Mouse (Mus musculus): ENCODE data around the gene Slc31a1. TPM values are rescaled to one million over a fixed set of nuclear protein-coding genes. Genes with fewer than 3 reads are reported as not detected.
A peak's percentile ranks its signal among the peaks of the same experiment; 100 is the strongest.

The Slc31a1 gene
- total and polyA plus RNA-seq, 3 experiments = 20.6 to 46.5 (median 37.5) TPM

DNA sequence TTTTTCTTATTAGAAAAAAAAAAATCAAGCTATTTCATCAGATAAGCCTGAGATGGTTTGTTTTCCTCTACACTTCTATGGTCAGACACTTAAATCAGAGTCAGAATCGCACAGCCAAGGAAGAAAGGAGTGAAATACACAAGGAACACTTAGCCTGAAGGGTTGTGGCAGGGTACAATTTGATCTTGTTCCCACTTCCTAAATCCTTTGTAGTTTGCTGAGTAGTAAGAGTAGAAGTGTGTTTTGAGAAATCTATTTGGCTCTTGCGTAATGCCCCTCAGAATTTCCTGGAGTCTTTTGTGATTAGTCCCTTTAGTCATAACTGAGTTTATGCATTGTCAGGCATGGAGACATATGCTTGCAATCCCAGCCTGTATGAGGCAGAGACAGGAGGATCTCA, 11.2 kb upstream of the Slc31a1 start:
- Histone ChIP-seq H3K79me2 (ENCODE audit: control insufficient read depth, insufficient read depth, low read length, poor library complexity) (no peaks in the 10 kb centered on the region; the same call in 1 of the 2 replicates), H3K36me3 (ENCODE audit: control insufficient read depth in 1 of 2, insufficient read depth in 2 of 2, low read length in 2 of 2) (peaks cover 0 to 12% of the 10 kb centered on the region in 2 experiments; a peak in 3 of 4 replicates), H3K9ac (ENCODE audit: control insufficient read depth, low read depth, low read length, poor library complexity, severe bottlenecking) (no peak overlapping the region), H3K4me3 (ENCODE audit: control insufficient read depth in 1 of 2, insufficient read depth in 1 of 2, low read depth in 2 of 2, low read length in 2 of 2) (no peak overlapping the region), H3K4me1 (ENCODE audit: control insufficient read depth in 1 of 2, insufficient read depth in 2 of 2, low read length in 2 of 2) (no peaks in the 10 kb centered on the region), H3K27me3 (ENCODE audit: control insufficient read depth in 1 of 2, insufficient read depth in 2 of 2, low read length in 2 of 2) (no peaks in the 10 kb centered on the region), H3K27ac (ENCODE audit: control insufficient read depth, low read depth, low read length) (no peak overlapping the region), H3K9me3 (replicated peaks; ENCODE audit: insufficient read depth, low read length) (no peaks in the 10 kb centered on the region)
- DNase-seq (ENCODE audit: low read depth, low spot score) = no peak
- TF ChIP-seq RCOR1 (IDR thresholded peaks at IDR 0.05; ENCODE audit: low read depth, low read length) = no peak
- TF ChIP-seq POLR2AphosphoS2 (IDR thresholded peaks at IDR 0.05; ENCODE audit: low read length) = no peak
- TF ChIP-seq SIN3A (IDR thresholded peaks at IDR 0.05; ENCODE audit: low read length) = no peak
- no peak for TF ChIP-seq GATA1 (IDR thresholded peaks at IDR 0.05; ENCODE audit: low read depth, low read length)
- no peak for TF ChIP-seq ETS1 (IDR thresholded peaks at IDR 0.05; ENCODE audit: low read depth, low read length)
- TF ChIP-seq TCF12 (IDR thresholded peaks at IDR 0.05; ENCODE audit: low read depth, low read length) = no peak
- no peak for TF ChIP-seq MAFK (IDR thresholded peaks at IDR 0.05; ENCODE audit: borderline replicate concordance, low read depth, low read length)
- no peak for TF ChIP-seq GABPA (IDR thresholded peaks at IDR 0.05; ENCODE audit: low read depth, low read length)
- TF ChIP-seq TBP (IDR thresholded peaks at IDR 0.05; ENCODE audit: low read depth, low read length) = no peak
- no peak for TF ChIP-seq USF2 (IDR thresholded peaks at IDR 0.05; ENCODE audit: borderline replicate concordance in 1 of 2, insufficient read depth in 1 of 2, low read depth in 1 of 2, low read length in 2 of 2)
- no peak for TF ChIP-seq ZNF384 (IDR thresholded peaks at IDR 0.05; ENCODE audit: low read depth, low read length)
- TF ChIP-seq USF1 (IDR thresholded peaks at IDR 0.05; ENCODE audit: low read depth, low read length) = no peak
- no peak for TF ChIP-seq POLR2AphosphoS5 (IDR thresholded peaks at IDR 0.05; ENCODE audit: borderline replicate concordance, low read depth, low read length)
- no peak for TF ChIP-seq EP300 (IDR thresholded peaks at IDR 0.05; ENCODE audit: low read depth in 1 of 2, low read length in 2 of 2)
- no peak for TF ChIP-seq SMC3 (IDR thresholded peaks at IDR 0.05; ENCODE audit: low read depth, low read length)
- TF ChIP-seq ZMIZ1 (IDR thresholded peaks at IDR 0.05; ENCODE audit: low read depth, low read length) = no peak
- TF ChIP-seq NRF1 (IDR thresholded peaks at IDR 0.05; ENCODE audit: insufficient read depth, low read depth, low read length, poor library complexity, severe bottlenecking) = no peak
- no peak for TF ChIP-seq MXI1 (IDR thresholded peaks at IDR 0.05; ENCODE audit: low read depth, low read length)
- TF ChIP-seq ZKSCAN1 (IDR thresholded peaks at IDR 0.05; ENCODE audit: low read depth, low read length) = no peak
- no peak for TF ChIP-seq MAX (IDR thresholded peaks at IDR 0.05; ENCODE audit: low read length)

DNA sequence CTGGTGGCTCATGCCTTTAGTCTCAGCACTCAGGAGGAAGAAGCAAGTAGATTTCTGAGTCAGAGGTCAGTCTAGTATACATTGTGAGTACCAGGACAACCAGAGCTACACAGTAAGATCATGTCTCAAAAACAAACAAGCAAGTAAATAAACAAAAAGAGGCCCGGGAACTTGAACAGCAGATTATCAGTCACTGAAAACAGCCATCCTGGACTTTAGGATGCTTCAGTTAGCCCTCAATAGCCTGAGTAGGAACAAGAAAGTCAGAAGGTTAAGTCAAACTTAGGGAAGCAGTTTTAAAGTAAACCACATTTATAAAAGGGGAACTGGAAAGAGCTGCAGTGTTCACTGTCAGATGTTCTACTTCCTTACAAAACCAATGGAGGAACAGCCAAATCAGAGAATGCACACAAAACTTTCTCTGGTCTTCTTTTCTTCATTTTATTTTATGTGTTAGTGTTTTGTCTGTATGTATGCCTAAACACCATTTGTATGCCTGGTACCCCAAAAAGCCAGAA, 2.8 kb upstream of the Slc31a1 start:
- DNase-seq (ENCODE audit: low read depth, low spot score) = peak; percentile 77
- peaks cover 0 to 29% of the 10 kb centered on the region in 2 experiments; a peak in 2 of 4 replicates for H3K36me3 ChIP-seq (ENCODE audit: control insufficient read depth in 1 of 2, insufficient read depth in 2 of 2, low read length in 2 of 2)
- peak overlapping the region; percentile 36 for H3K27ac ChIP-seq (ENCODE audit: control insufficient read depth, low read depth, low read length)
- H3K4me1 ChIP-seq (ENCODE audit: control insufficient read depth in 1 of 2, insufficient read depth in 2 of 2, low read length in 2 of 2) = peaks cover 4 to 8% of the 10 kb centered on the region in 2 experiments; a peak in 3 of 4 replicates
- H3K79me2 ChIP-seq (ENCODE audit: control insufficient read depth, insufficient read depth, low read length, poor library complexity) = peaks cover 32% of the 10 kb centered on the region
- no peaks in the 10 kb centered on the region for H3K27me3 ChIP-seq (ENCODE audit: control insufficient read depth in 1 of 2, insufficient read depth in 2 of 2, low read length in 2 of 2)
- TF ChIP-seq MYC (IDR thresholded peaks at IDR 0.05; ENCODE audit: low read depth, low read length) (peak; percentile 67; the same call in 1 of the 2 replicates), SIN3A (IDR thresholded peaks at IDR 0.05; ENCODE audit: low read length) (peak; percentile 48), HCFC1 (IDR thresholded peaks at IDR 0.05; ENCODE audit: low read depth, low read length) (0 out of 2 replicates have a peak, but pooled peaks have one; percentile 26), ZC3H11A (IDR thresholded peaks at IDR 0.05; ENCODE audit: low read depth, low read length) (no peak), MXI1 (IDR thresholded peaks at IDR 0.05; ENCODE audit: low read depth, low read length) (0 out of 2 replicates have a peak, but pooled peaks have one; percentile 37), JUND (IDR thresholded peaks at IDR 0.05; ENCODE audit: low read depth, low read length) (peak; percentile 35; the same call in 1 of the 2 replicates), EP300 (IDR thresholded peaks at IDR 0.05; ENCODE audit: low read depth in 1 of 2, low read length in 2 of 2) (peak; percentile 19 to 54; a peak in 2 of 4 replicates), MEF2A (IDR thresholded peaks at IDR 0.05; ENCODE audit: extremely low read depth, insufficient replicate concordance, low read depth, low read length, poor library complexity, severe bottlenecking) (no peak), ETS1 (IDR thresholded peaks at IDR 0.05; ENCODE audit: low read depth, low read length) (0 out of 2 replicates have a peak, but pooled peaks have one; percentile 17), MAX (IDR thresholded peaks at IDR 0.05; ENCODE audit: low read length) (no peak)
- no peaks in the 10 kb centered on the region for H3K9me3 ChIP-seq (replicated peaks; ENCODE audit: insufficient read depth, low read length)
- H3K4me3 ChIP-seq (ENCODE audit: control insufficient read depth in 1 of 2, insufficient read depth in 1 of 2, low read depth in 2 of 2, low read length in 2 of 2) = no peak overlapping the region; a peak in 1 of 4 replicates
- H3K9ac ChIP-seq (ENCODE audit: control insufficient read depth, low read depth, low read length, poor library complexity, severe bottlenecking) = no peak overlapping the region; the same call in 1 of the 2 replicates
